Mouse (Mus musculus): ENCODE data around the gene Hsf2. TPM values are rescaled to one million over a fixed set of nuclear protein-coding genes. Genes with fewer than 3 reads are reported as not detected.
"Not testable (repeated sequence)": the region's sequence is repeated elsewhere in the genome, so short reads cannot be mapped to it uniquely, and the experiment has no call there.

Gene Hsf2
- polyA plus RNA-seq (2012; rRNA removed): 20.9 and 22.4 TPM in 2 replicates

- peak; percentile 64 for TF ChIP-seq POLR2A (IDR thresholded peaks at IDR 0.05; ENCODE audit: extremely low read depth, insufficient read depth, low read length)
- TF ChIP-seq CTCF (IDR thresholded peaks at IDR 0.05; ENCODE audit: extremely low read depth, insufficient read depth, low read length): no peak
- Histone ChIP-seq H3K27ac (ENCODE audit: insufficient read depth, low read length) (peak within 1 kb of the TSS; percentile 85), H3K4me3 (ENCODE audit: insufficient read depth, low read length) (peak within 1 kb of the TSS; percentile 78), H3K4me1 (ENCODE audit: control insufficient read depth, insufficient read depth, low read length) (no peaks in the 10 kb centered on the region)
These were observed at the start of gene Hsf2 for GRCm38 (mm10) chr10:57485908-57486541. Gene Hsf2, plus strand, starts transcription at chr10:57486385.

GRCm38 (mm10) chr10:57437898-57438297 is 48.3 kb upstream of the Hsf2 start:
- Histone ChIP-seq H3K4me1 (ENCODE audit: control insufficient read depth, insufficient read depth, low read length) (no peaks in the 10 kb centered on the region), H3K4me3 (ENCODE audit: insufficient read depth, low read length) (no peak overlapping the region)
- TF ChIP-seq POLR2A (IDR thresholded peaks at IDR 0.05; ENCODE audit: extremely low read depth, insufficient read depth, low read length) (no peak), CTCF (IDR thresholded peaks at IDR 0.05; ENCODE audit: extremely low read depth, insufficient read depth, low read length) (no peak)

GRCm38 (mm10) chr10:57441049-57441448 is 45.1 kb upstream of the Hsf2 start:
- TF ChIP-seq CTCF (IDR thresholded peaks at IDR 0.05; ENCODE audit: extremely low read depth, insufficient read depth, low read length) (no peak), POLR2A (IDR thresholded peaks at IDR 0.05; ENCODE audit: extremely low read depth, insufficient read depth, low read length) (no peak)
- no peak overlapping the region for H3K4me3 ChIP-seq (ENCODE audit: insufficient read depth, low read length)
- no peak overlapping the region for H3K27ac ChIP-seq (ENCODE audit: insufficient read depth, low read length)
- H3K4me1 ChIP-seq (ENCODE audit: control insufficient read depth, insufficient read depth, low read length): no peaks in the 10 kb centered on the region

More at GRCm38 (mm10) chr10:57437898-57438297, 48.3 kb upstream of the Hsf2 start:
- no peak overlapping the region for H3K27ac ChIP-seq (ENCODE audit: insufficient read depth, low read length)

GRCm38 (mm10) chr10:57444392-57444791 is 41.8 kb upstream of the Hsf2 start:
- Histone ChIP-seq H3K27ac (ENCODE audit: insufficient read depth, low read length) (no peak overlapping the region), H3K4me1 (ENCODE audit: control insufficient read depth, insufficient read depth, low read length) (no peaks in the 10 kb centered on the region), H3K4me3 (ENCODE audit: insufficient read depth, low read length) (no peak overlapping the region)
- TF ChIP-seq CTCF (IDR thresholded peaks at IDR 0.05; ENCODE audit: extremely low read depth, insufficient read depth, low read length) (no peak), POLR2A (IDR thresholded peaks at IDR 0.05; ENCODE audit: extremely low read depth, insufficient read depth, low read length) (no peak)

- H3K27ac ChIP-seq (ENCODE audit: insufficient read depth, low read length): no peak overlapping the region
- H3K4me3 ChIP-seq (ENCODE audit: insufficient read depth, low read length): no peak overlapping the region
- no peak for TF ChIP-seq CTCF (IDR thresholded peaks at IDR 0.05; ENCODE audit: extremely low read depth, insufficient read depth, low read length)
- no peak for TF ChIP-seq POLR2A (IDR thresholded peaks at IDR 0.05; ENCODE audit: extremely low read depth, insufficient read depth, low read length)
- no peaks in the 10 kb centered on the region for H3K4me1 ChIP-seq (ENCODE audit: control insufficient read depth, insufficient read depth, low read length)
These were observed 40.5 kb upstream of the Hsf2 start for GRCm38 (mm10) chr10:57445655-57446054.

- TF ChIP-seq POLR2A (IDR thresholded peaks at IDR 0.05; ENCODE audit: extremely low read depth, insufficient read depth, low read length): no peak
- TF ChIP-seq CTCF (IDR thresholded peaks at IDR 0.05; ENCODE audit: extremely low read depth, insufficient read depth, low read length): no peak
- H3K4me1 ChIP-seq (ENCODE audit: control insufficient read depth, insufficient read depth, low read length): no peaks in the 10 kb centered on the region
- H3K4me3 ChIP-seq (ENCODE audit: insufficient read depth, low read length): no peak overlapping the region
- H3K27ac ChIP-seq (ENCODE audit: insufficient read depth, low read length): no peak overlapping the region
These were observed 38.5 kb upstream of the Hsf2 start for GRCm38 (mm10) chr10:57447657-57448050.

GRCm38 (mm10) chr10:57448051-57448716 is 38.0 kb upstream of the Hsf2 start:
- no peak overlapping the region for H3K4me3 ChIP-seq (ENCODE audit: insufficient read depth, low read length)
- TF ChIP-seq CTCF (IDR thresholded peaks at IDR 0.05; ENCODE audit: extremely low read depth, insufficient read depth, low read length) (peak; percentile 75), POLR2A (IDR thresholded peaks at IDR 0.05; ENCODE audit: extremely low read depth, insufficient read depth, low read length) (no peak)
- no peak overlapping the region for H3K27ac ChIP-seq (ENCODE audit: insufficient read depth, low read length)
- no peaks in the 10 kb centered on the region for H3K4me1 ChIP-seq (ENCODE audit: control insufficient read depth, insufficient read depth, low read length)

GRCm38 (mm10) chr10:57463298-57463697 is 22.9 kb upstream of the Hsf2 start:
- H3K4me1 ChIP-seq (ENCODE audit: control insufficient read depth, insufficient read depth, low read length): not testable (repeated sequence)

GRCm38 (mm10) chr10:57465768-57466167 is 20.4 kb upstream of the Hsf2 start:
- TF ChIP-seq CTCF (IDR thresholded peaks at IDR 0.05; ENCODE audit: extremely low read depth, insufficient read depth, low read length) (no peak), POLR2A (IDR thresholded peaks at IDR 0.05; ENCODE audit: extremely low read depth, insufficient read depth, low read length) (no peak)
- Histone ChIP-seq H3K27ac (ENCODE audit: insufficient read depth, low read length) (no peak overlapping the region), H3K4me1 (ENCODE audit: control insufficient read depth, insufficient read depth, low read length) (no peaks in the 10 kb centered on the region), H3K4me3 (ENCODE audit: insufficient read depth, low read length) (no peak overlapping the region)

More at GRCm38 (mm10) chr10:57463298-57463697, 22.9 kb upstream of the Hsf2 start:
- not testable (repeated sequence) for H3K4me3 ChIP-seq (ENCODE audit: insufficient read depth, low read length); H3K27ac ChIP-seq (ENCODE audit: insufficient read depth, low read length)
- TF ChIP-seq CTCF (IDR thresholded peaks at IDR 0.05; ENCODE audit: extremely low read depth, insufficient read depth, low read length): peak; percentile 84

Data from cortical plate, adult 2 months (tissue).